Mouse (Mus musculus) midbrain, embryonic 11.5 days (tissue): ENCODE measurements at regions not wholly inside any gene's neighbourhood (a gene's known extent, or its start where the extent isn't known, plus 50 kb on each side); places are given as distances from the start of the nearest gene placed in this dataset.

ENCODE experiments used
- ATAC-seq: fragments of 200-750 bp; cut with Nextera tagmentation; 2 replicates; pipeline ENCODE4 v1.8.0; 2017; ENCODE audit warnings: moderate TSS enrichment, moderate library complexity; ENCODE audit not compliant: low FRiP score
- DNase-seq: peaks from one replicate; pipeline ENCODE4 v3.0.0; 2015; ENCODE audit warnings: low spot score; ENCODE audit errors: missing footprints
- H3K27ac ChIP-seq: fragments of 300-500 bp; sonication (generic); 2 replicates; pipeline ENCODE4 v1.5.1; 2014; ENCODE audit warnings: low read depth, low read length
- H3K27me3 ChIP-seq: fragments of 300-500 bp; sonication (generic); 2 replicates; pipeline ENCODE4 v1.6.1; 2014; ENCODE audit warnings: mild to moderate bottlenecking, low read length, moderate library complexity, mixed read lengths; ENCODE audit not compliant: control insufficient read depth, insufficient read depth
- H3K36me3 ChIP-seq: fragments of 300-500 bp; sonication (generic); 2 replicates; pipeline ENCODE4 v1.6.1; 2014; ENCODE audit warnings: mild to moderate bottlenecking, low read length, moderate library complexity, mixed read lengths; ENCODE audit not compliant: control insufficient read depth, insufficient read depth
- H3K4me1 ChIP-seq: fragments of 300-500 bp; sonication (generic); 2 replicates; pipeline ENCODE4 v1.6.1; 2014; ENCODE audit warnings: low read length; ENCODE audit not compliant: control insufficient read depth, insufficient read depth
- H3K4me2 ChIP-seq: fragments of 300-500 bp; sonication (generic); 2 replicates; pipeline ENCODE4 v1.6.1; 2014; ENCODE audit warnings: mild to moderate bottlenecking, moderate library complexity
- H3K4me3 ChIP-seq: fragments of 300-500 bp; sonication (generic); 2 replicates; pipeline ENCODE4 v1.5.1; 2014; ENCODE audit warnings: low read depth, low read length
- H3K9ac ChIP-seq: fragments of 300-500 bp; sonication (generic); 2 replicates; pipeline ENCODE4 v1.6.1; 2014; ENCODE audit warnings: low read length
- H3K9me3 ChIP-seq: fragments of 300-500 bp; sonication (generic); 2 replicates; pipeline ENCODE4 v1.6.1; 2016; ENCODE audit warnings: low read length; ENCODE audit not compliant: control insufficient read depth
- WGBS: fragments of 180-500 bp; shearing (Covaris S2); extraction: QIAGEN DNeasy Blood & Tissue Kit; methylation state at CpG from one replicate; pipeline ENCODE4 v1.1.7; 2014; 5-methylcytosine and 5-hydroxymethylcytosine counted together

GRCm38 (mm10) chr3:73323214-73323613 is 265.6 kb upstream of the Slitrk3 start:
- WGBS: 85% methylated on average over 1 of the region's 1 CpGs
- no peaks in the 10 kb centered on the region for H3K9me3 ChIP-seq
- no peaks in the 10 kb centered on the region for H3K36me3 ChIP-seq
- no peak overlapping the region for H3K9ac ChIP-seq
- H3K4me3 ChIP-seq: no peak overlapping the region
- no peaks in the 10 kb centered on the region for H3K27me3 ChIP-seq
- no peak for DNase-seq
- no peak overlapping the region for H3K4me2 ChIP-seq
- no peak for ATAC-seq
- H3K4me1 ChIP-seq: no peaks in the 10 kb centered on the region
- no peak overlapping the region for H3K27ac ChIP-seq
